21 mouse cellular contexts compared by ENCODE assay signal in the genomic region with DNA sequence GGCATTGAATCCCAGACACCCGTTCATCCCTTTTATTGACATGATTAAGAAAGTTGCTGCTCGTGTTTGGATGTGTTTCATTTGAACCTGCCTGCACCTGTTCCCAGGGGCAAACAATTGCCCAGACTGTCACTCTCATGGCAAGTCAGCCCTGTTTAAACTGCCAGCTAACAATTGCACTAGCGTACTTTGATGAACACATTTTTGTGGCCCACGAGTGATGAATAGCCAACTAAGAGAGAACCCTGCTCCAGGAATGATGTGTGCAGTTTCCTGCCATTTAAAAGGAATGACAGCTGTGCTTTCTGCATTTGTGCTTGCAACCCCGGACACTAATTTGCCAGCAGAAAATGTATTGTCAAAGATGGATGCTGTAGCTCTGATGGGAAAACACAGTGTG.
DNase-seq lines count a peak whose midpoint lies in the region; ATAC-seq lines count a peak whose summit lies in the region.
"Had no signal": no experiment of that assay in that cellular context is flagged by ENCODE, and none has a peak within 500 bp of the region (broad histone marks: within the 10 kb centered on the region; RNA-seq: fewer than 3 reads in every experiment).

No protein-coding gene starts in this region.

- H3K4me1 ChIP-seq in forebrain, embryonic 13.5 days = peaks cover 10% of the 10 kb centered on the region
- peaks cover 6% of the 10 kb centered on the region; the same call in 1 of the 2 replicates for H3K4me1 ChIP-seq in forebrain, embryonic 15.5 days
- H3K4me1 ChIP-seq in hindbrain, embryonic 12.5 days = peaks cover 5% of the 10 kb centered on the region; the same call in 1 of the 2 replicates
- H3K4me1 ChIP-seq in hindbrain, embryonic 14.5 days (replicated peaks; ENCODE audit: control insufficient read depth, insufficient read depth, low read length) = no peaks in the 10 kb centered on the region
- H3K4me1 ChIP-seq: embryonic facial prominence, embryonic 15.5 days; heart, embryonic 13.5 days; hindbrain, embryonic 15.5 days had no signal

- 23% methylated on average over 5 of the region's 5 CpGs for WGBS in forebrain, embryonic 13.5 days
- 15% methylated on average over 5 of the region's 5 CpGs for WGBS in forebrain, embryonic 15.5 days
- 50% methylated on average over 5 of the region's 5 CpGs for whole genome bisulfite sequencing in hindbrain, embryonic 12.5 days
- 24% methylated on average over 5 of the region's 5 CpGs for WGBS in hindbrain, embryonic 14.5 days

- H3K27me3 ChIP-seq in forebrain, embryonic 13.5 days = no peaks in the 10 kb centered on the region
- H3K27me3 ChIP-seq in forebrain, embryonic 15.5 days = no peaks in the 10 kb centered on the region
- H3K27me3 ChIP-seq in hindbrain, embryonic 12.5 days = no peaks in the 10 kb centered on the region
- H3K27me3 ChIP-seq in hindbrain, embryonic 14.5 days (ENCODE audit: control insufficient read depth, insufficient read depth, low read length) = no peaks in the 10 kb centered on the region
- H3K27me3 ChIP-seq: embryonic facial prominence, embryonic 15.5 days; heart, embryonic 13.5 days; hindbrain, embryonic 15.5 days had no signal

- no peak overlapping the region for H3K4me3 ChIP-seq in forebrain, embryonic 13.5 days
- H3K4me3 ChIP-seq in forebrain, embryonic 15.5 days = no peak overlapping the region
- no peak overlapping the region for H3K4me3 ChIP-seq in hindbrain, embryonic 12.5 days
- no peak overlapping the region for H3K4me3 ChIP-seq in hindbrain, embryonic 14.5 days (replicated peaks; ENCODE audit: low read length)
- H3K4me3 ChIP-seq: embryonic facial prominence, embryonic 15.5 days; erythroblast, embryonic 14.5 days; forebrain, embryonic 10.5 days; heart, embryonic 13.5 days; hindbrain, embryonic 15.5 days had no signal

- 0 out of 2 replicates have a peak overlapping the region, but pooled peaks have one; percentile 7 for H3K27ac ChIP-seq in forebrain, embryonic 13.5 days
- H3K27ac ChIP-seq in forebrain, embryonic 15.5 days (replicated peaks) = no peak overlapping the region
- H3K27ac ChIP-seq in hindbrain, embryonic 12.5 days = no peak overlapping the region; the same call in 1 of the 2 replicates
- H3K27ac ChIP-seq in hindbrain, embryonic 14.5 days = no peak overlapping the region
- H3K27ac ChIP-seq: embryonic facial prominence, embryonic 15.5 days; forebrain, embryonic 10.5 days; heart, embryonic 13.5 days; hindbrain, embryonic 15.5 days had no signal

- H3K4me2 ChIP-seq in forebrain, embryonic 13.5 days = no peak overlapping the region
- H3K4me2 ChIP-seq in forebrain, embryonic 15.5 days (replicated peaks) = no peak overlapping the region
- H3K4me2 ChIP-seq in hindbrain, embryonic 12.5 days (replicated peaks) = no peak overlapping the region
- H3K4me2 ChIP-seq in hindbrain, embryonic 14.5 days (replicated peaks) = no peak overlapping the region
- H3K4me2 ChIP-seq: embryonic facial prominence, embryonic 15.5 days; heart, embryonic 13.5 days; hindbrain, embryonic 15.5 days had no signal

- H3K9ac ChIP-seq in forebrain, embryonic 13.5 days = no peak overlapping the region
- no peak overlapping the region for H3K9ac ChIP-seq in forebrain, embryonic 15.5 days (replicated peaks)
- no peak overlapping the region for H3K9ac ChIP-seq in hindbrain, embryonic 12.5 days
- H3K9ac ChIP-seq in hindbrain, embryonic 14.5 days = no peak overlapping the region
- H3K9ac ChIP-seq: embryonic facial prominence, embryonic 15.5 days; heart, embryonic 13.5 days; hindbrain, embryonic 15.5 days had no signal

- H3K36me3 ChIP-seq in forebrain, embryonic 13.5 days (ENCODE audit: poor library complexity, severe bottlenecking) = no peaks in the 10 kb centered on the region
- no peaks in the 10 kb centered on the region for H3K36me3 ChIP-seq in forebrain, embryonic 15.5 days
- H3K36me3 ChIP-seq in hindbrain, embryonic 12.5 days = no peaks in the 10 kb centered on the region
- no peaks in the 10 kb centered on the region for H3K36me3 ChIP-seq in hindbrain, embryonic 14.5 days (replicated peaks; ENCODE audit: control insufficient read depth, insufficient read depth)
- H3K36me3 ChIP-seq: embryonic facial prominence, embryonic 15.5 days; forebrain, embryonic 10.5 days; heart, embryonic 13.5 days; hindbrain, embryonic 15.5 days had no signal

- ATAC-seq in forebrain, embryonic 13.5 days = peak; percentile 61
- no peak for ATAC-seq in forebrain, embryonic 15.5 days (replicated peaks)
- ATAC-seq in hindbrain, embryonic 12.5 days (ENCODE audit: low FRiP score) = 0 out of 2 replicates have a peak, but pooled peaks have one; percentile 8
- no peak for ATAC-seq in hindbrain, embryonic 14.5 days (ENCODE audit: low FRiP score)
- ATAC-seq: activated CD4-positive, CD25-positive, alpha-beta regulatory T cell, adult 4 months; intestine, embryonic 16.5 days; Patski had no signal

- H3K9me3 ChIP-seq in forebrain, embryonic 13.5 days (replicated peaks) = no peaks in the 10 kb centered on the region
- H3K9me3 ChIP-seq in forebrain, embryonic 15.5 days = no peaks in the 10 kb centered on the region
- no peaks in the 10 kb centered on the region for H3K9me3 ChIP-seq in hindbrain, embryonic 12.5 days (replicated peaks)
- no peaks in the 10 kb centered on the region for H3K9me3 ChIP-seq in hindbrain, embryonic 14.5 days (ENCODE audit: control insufficient read depth, low read length)
- H3K9me3 ChIP-seq: embryonic facial prominence, embryonic 15.5 days; forebrain, embryonic 10.5 days; heart, embryonic 13.5 days; hindbrain, embryonic 15.5 days had no signal

- no peak for DNase-seq in hindbrain, embryonic 14.5 days (ENCODE audit: low spot score)
- peak; percentile 47 for DNase-seq in Muller cell, postnatal 12 days (ENCODE audit: inconsistent ontology term)
- peak; percentile 18 for DNase-seq in retina, postnatal 1 day
- no peak for DNase-seq in right cerebral cortex, postnatal 4 days
- DNase-seq: adrenal gland, postnatal 25 days; cerebellum, adult 8-10 months; cerebellum, postnatal 14 days; embryo, embryonic 11 days; gastrocnemius, postnatal 14 days; heart, postnatal 36 days had no signal

Comparison
In these comparisons a context has a peak if more than half of its experiments do, and no peak if none do; other contexts are left out.
1. ATAC-seq: peak in forebrain, embryonic 13.5 days (single experiment) and hindbrain, embryonic 12.5 days (single experiment); none in forebrain, embryonic 15.5 days (single experiment) and hindbrain, embryonic 14.5 days (single experiment).
2. DNase-seq: peak in Muller cell, postnatal 12 days (single experiment) and retina, postnatal 1 day (single experiment); none in hindbrain, embryonic 14.5 days (single experiment) and right cerebral cortex, postnatal 4 days (single experiment).